Mouse (Mus musculus) bone marrow, adult 2 months (tissue): ENCODE measurements at regions not wholly inside any gene's neighbourhood (a gene's known extent, or its start where the extent isn't known, plus 50 kb on each side); places are given as distances from the start of the nearest gene placed in this dataset.
"Not testable (repeated sequence)": the region's sequence is repeated elsewhere in the genome, so short reads cannot be mapped to it uniquely, and the experiment has no call there.

Source experiments
- H3K27ac ChIP-seq: fragments of 200-500 bp; 2 replicates; pipeline ENCODE4 v1.5.1; 2012; ENCODE audit warnings: low read depth, mild to moderate bottlenecking, control low read depth, inconsistent platforms, low read length; ENCODE audit not compliant: control insufficient read depth, poor library complexity, insufficient read depth
- H3K4me1 ChIP-seq: fragments of 200-500 bp; 2 replicates; pipeline ENCODE4 v1.6.1; 2011; ENCODE audit warnings: low read length; ENCODE audit not compliant: control insufficient read depth, insufficient read depth
- H3K4me3 ChIP-seq: fragments of 200-500 bp; replicated peaks from 2 replicates; pipeline ENCODE3; 2011; ENCODE audit warnings: mild to moderate bottlenecking, low read depth, low read length, control low read depth; ENCODE audit not compliant: control insufficient read depth
- CTCF ChIP-seq: fragments of 200-500 bp; IDR thresholded peaks from 2 replicates; pipeline ENCODE4 v1.5.1; 2011; ENCODE audit warnings: low read length, control low read depth; ENCODE audit not compliant: control insufficient read depth, insufficient read depth
- POLR2A ChIP-seq: fragments of 200-500 bp; IDR thresholded peaks from 2 replicates; pipeline ENCODE4 v1.6.1; 2011; ENCODE audit warnings: low read depth, mild to moderate bottlenecking, control low read depth, low read length, borderline replicate concordance; ENCODE audit not compliant: control insufficient read depth
- WGBS: fragments of 180-500 bp; shearing (Covaris S2); methylation state at CpG from one replicate; pipeline ENCODE4 v1.1.7; 2018; 5-methylcytosine and 5-hydroxymethylcytosine counted together

GRCm38 (mm10) chr5:134046086-134046485 is 53.4 kb upstream of the Castor2 start:
- TF ChIP-seq POLR2A, result no peak
- TF ChIP-seq CTCF, result no peak
- Histone ChIP-seq H3K4me3 (no peak overlapping the region), H3K4me1 (no peaks in the 10 kb centered on the region), H3K27ac (no peak overlapping the region)
- WGBS, result 79% methylated on average over 6 of the region's 6 CpGs

- H3K4me3 ChIP-seq, H3K4me1 ChIP-seq, H3K27ac ChIP-seq: not testable (repeated sequence)
- WGBS, result 93% methylated on average over 1 of the region's 2 CpGs
These were observed 56.6 kb upstream of the Castor2 start for GRCm38 (mm10) chr5:134042938-134043337.

GRCm38 (mm10) chr5:134027316-134027966 is 72.1 kb upstream of the Castor2 start:
- no peaks in the 10 kb centered on the region for H3K4me1 ChIP-seq
- no peak overlapping the region for H3K27ac ChIP-seq
- TF ChIP-seq POLR2A (no peak), CTCF (no peak)
- H3K4me3 ChIP-seq, result no peak overlapping the region
- WGBS, result 68% methylated on average over 11 of the region's 11 CpGs

GRCm38 (mm10) chr5:134019651-134020432 is 79.7 kb upstream of the Castor2 start:
- Histone ChIP-seq H3K27ac (no peak overlapping the region), H3K4me3 (no peak overlapping the region), H3K4me1 (no peaks in the 10 kb centered on the region)
- WGBS, result 87% methylated on average over 13 of the region's 13 CpGs
- no peak for TF ChIP-seq POLR2A
- TF ChIP-seq CTCF, result no peak

- no peak for TF ChIP-seq POLR2A
- TF ChIP-seq CTCF, result no peak
- 13% methylated on average over 13 of the region's 13 CpGs for WGBS
- Histone ChIP-seq H3K27ac (no peak overlapping the region), H3K4me3 (no peak overlapping the region), H3K4me1 (no peaks in the 10 kb centered on the region)
These were observed 85.0 kb upstream of the Castor2 start for GRCm38 (mm10) chr5:134014257-134015163.

GRCm38 (mm10) chr5:134013206-134013605 is 86.3 kb upstream of the Castor2 start:
- 79% methylated on average over 8 of the region's 8 CpGs for WGBS
- Histone ChIP-seq H3K27ac (no peak overlapping the region), H3K4me1 (no peaks in the 10 kb centered on the region), H3K4me3 (no peak overlapping the region)
- no peak for TF ChIP-seq POLR2A
- no peak for TF ChIP-seq CTCF

GRCm38 (mm10) chr5:134009843-134010242 is 89.7 kb upstream of the Castor2 start:
- H3K27ac ChIP-seq, result no peak overlapping the region
- no peak overlapping the region for H3K4me3 ChIP-seq
- no peaks in the 10 kb centered on the region for H3K4me1 ChIP-seq
- 85% methylated on average over 14 of the region's 14 CpGs for WGBS
- TF ChIP-seq POLR2A (no peak), CTCF (no peak)

GRCm38 (mm10) chr5:134007127-134007771 is 92.3 kb upstream of the Castor2 start:
- 29% methylated on average over 3 of the region's 3 CpGs for WGBS
- H3K27ac ChIP-seq, result no peak overlapping the region
- H3K4me1 ChIP-seq, result no peaks in the 10 kb centered on the region
- TF ChIP-seq POLR2A, result no peak
- TF ChIP-seq CTCF, result no peak
- no peak overlapping the region for H3K4me3 ChIP-seq
